14 mouse cellular contexts compared by ENCODE assay signal in the genomic region with DNA sequence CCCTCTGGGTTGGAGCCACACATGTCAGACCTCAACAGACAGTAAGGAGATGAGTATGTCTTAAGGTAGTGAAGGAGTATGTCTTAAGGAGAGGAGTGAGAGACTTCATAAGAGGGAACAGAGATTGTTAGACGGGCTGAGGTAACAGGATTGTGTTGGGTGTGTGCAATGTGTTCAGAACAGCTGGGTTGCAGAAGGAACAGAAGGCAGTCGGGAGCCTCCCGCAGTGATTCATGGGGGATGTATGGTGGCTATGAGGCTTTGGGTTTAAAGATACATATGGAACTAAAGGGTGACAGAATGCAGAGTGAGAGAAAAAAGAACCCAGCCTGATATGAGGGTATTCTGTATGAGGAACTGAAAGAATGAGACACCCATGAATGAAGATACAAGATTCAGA.
"Had no signal": no experiment of that assay in that cellular context is flagged by ENCODE, and none has a peak within 500 bp of the region (broad histone marks: within the 10 kb centered on the region; RNA-seq: fewer than 3 reads in every experiment).

No protein-coding gene starts in this region.

- H3K9me3 ChIP-seq: limb, embryonic 12.5 days; liver, embryonic 13.5 days; lung, embryonic 15.5 days; midbrain, embryonic 13.5 days had no signal

- H3K36me3 ChIP-seq: liver, embryonic 13.5 days; lung, embryonic 15.5 days had no signal

- ATAC-seq: intestine, postnatal 0 days; liver, postnatal 0 days; midbrain, embryonic 13.5 days had no signal

- H3K4me1 ChIP-seq: limb, embryonic 12.5 days; liver, embryonic 13.5 days; lung, embryonic 15.5 days; midbrain, embryonic 13.5 days had no signal

- DNase-seq: kidney, adult 9 months; kidney, postnatal 4 days; liver; liver, embryonic 13.5 days; liver, postnatal 0 days; lung, postnatal 14 days; thymus, adult 18-20 months; thymus, postnatal 14 days had no signal

- H3K4me3 ChIP-seq: limb, embryonic 12.5 days; liver, embryonic 13.5 days; lung, embryonic 15.5 days; midbrain, embryonic 13.5 days had no signal

- H3K27ac ChIP-seq: kidney, postnatal 0 days; limb, embryonic 12.5 days; liver, embryonic 13.5 days; lung, embryonic 15.5 days; macrophage; midbrain, embryonic 13.5 days had no signal

- H3K4me2 ChIP-seq: limb, embryonic 12.5 days; liver, embryonic 13.5 days; lung, embryonic 15.5 days; midbrain, embryonic 13.5 days had no signal

- H3K9ac ChIP-seq: limb, embryonic 12.5 days; liver, embryonic 13.5 days; liver, postnatal 0 days; lung, embryonic 15.5 days; midbrain, embryonic 13.5 days had no signal

- H3K27me3 ChIP-seq: limb, embryonic 12.5 days; liver, embryonic 13.5 days; lung, embryonic 15.5 days; midbrain, embryonic 13.5 days had no signal
